Mouse (Mus musculus) mesoderm, embryonic 11.5 days (tissue): ENCODE measurements around the gene Xndc1.
A peak's percentile ranks its signal among the peaks of the same experiment; 100 is the strongest.
"Not testable (repeated sequence)": the region's sequence is repeated elsewhere in the genome, so short reads cannot be mapped to it uniquely, and the experiment has no call there.

Experiments
- DNase-seq: peaks from one replicate; pipeline ENCODE4 v3.0.0-alpha.2; 2012; ENCODE audit warnings: low read depth, low spot score

Gene Xndc1

GRCm38 (mm10) chr7:102065046-102065891, at the start of gene Xndc1, which contains the start of the genes Rnf121 and Xntrpc:
TSS of gene Xndc1 (plus strand) at chr7:102065511.
TSS of gene Rnf121 (minus strand) at chr7:102065469.
TSS of gene Xntrpc (plus strand) at chr7:102065713.
- peak; percentile 91 for DNase-seq

DNA sequence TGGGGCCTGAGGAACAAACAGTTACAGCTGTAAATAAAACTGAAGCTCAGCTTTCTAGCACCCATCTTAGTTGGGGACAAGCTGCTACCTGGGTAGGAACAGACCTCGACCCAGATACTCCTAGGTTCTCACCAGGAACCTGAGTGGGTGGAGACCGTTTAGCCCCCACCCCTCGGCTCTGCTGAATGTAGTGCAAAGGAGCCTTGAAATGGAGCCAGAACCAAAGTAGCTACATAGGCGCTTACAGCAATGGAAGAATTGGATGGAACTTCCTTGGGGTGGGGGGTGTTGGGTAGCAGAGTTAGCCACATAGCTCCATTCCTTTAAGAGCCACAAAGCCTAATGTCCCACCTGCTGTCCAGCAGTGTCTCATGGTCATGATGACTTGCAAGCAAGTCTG, 48.4 kb upstream of the Xndc1 start:
- no peak for DNase-seq

DNA sequence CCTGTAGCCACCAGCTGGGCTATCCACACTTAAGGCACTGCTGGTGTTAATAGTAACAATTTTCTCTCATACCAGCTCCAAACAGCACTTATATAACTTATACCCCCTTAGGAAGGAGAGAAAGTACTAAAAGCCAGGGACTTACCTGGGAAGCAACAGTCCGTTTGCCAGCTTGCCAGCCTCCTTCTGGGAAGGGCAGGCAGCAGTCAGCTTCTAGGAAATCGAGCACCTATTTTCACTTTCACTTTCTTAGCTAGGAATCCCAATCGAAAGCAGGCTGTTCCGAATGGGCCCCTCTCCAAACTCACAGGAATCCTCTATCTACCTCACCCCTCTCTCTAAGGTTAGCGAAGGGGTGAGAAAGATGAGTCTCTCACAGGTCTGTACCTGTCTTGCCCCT, 47.9 kb upstream of the Xndc1 start:
- DNase-seq, result no peak

DNA sequence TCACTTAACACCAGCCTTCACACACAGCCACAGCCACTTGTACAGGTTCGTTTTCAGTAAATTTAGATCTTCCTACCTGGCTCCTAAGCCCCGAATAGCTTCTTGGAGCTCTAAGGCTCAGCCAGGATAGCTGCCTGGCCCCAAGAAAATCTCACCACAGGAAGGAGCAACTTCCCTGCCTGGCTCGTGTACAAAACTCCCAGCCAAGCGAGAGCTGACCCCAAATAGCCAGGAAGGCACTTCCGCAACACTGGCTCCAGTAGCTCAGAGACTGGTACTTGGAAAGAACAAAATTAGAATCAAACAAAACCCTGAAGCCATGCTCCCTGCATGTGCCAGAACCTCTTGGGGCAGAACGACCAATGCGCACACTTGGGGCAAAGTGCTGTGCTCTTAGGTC, 47.3 kb upstream of the Xndc1 start:
- DNase-seq, result no peak

DNA sequence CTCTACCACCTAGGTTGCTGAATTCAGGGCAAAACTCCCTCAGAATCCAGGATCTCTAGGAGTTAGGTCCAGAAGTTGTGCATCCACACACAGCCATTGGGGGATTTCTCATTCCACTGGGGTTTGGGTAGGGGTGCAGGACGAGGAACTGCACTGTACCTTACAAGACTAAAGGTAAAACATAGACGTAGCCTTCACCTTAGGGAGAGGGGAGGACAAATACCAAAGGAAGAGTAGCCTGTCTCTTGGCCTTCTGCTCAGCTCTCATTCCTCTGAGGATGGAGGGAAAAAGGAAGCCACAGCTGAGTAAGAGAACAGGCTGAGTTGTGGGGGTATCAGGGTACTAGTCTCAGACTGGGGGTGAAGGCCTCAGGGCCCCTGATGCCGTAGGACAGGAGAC, 46.7 kb upstream of the Xndc1 start, which contains the start of gene Il18bp:
Gene Il18bp, minus strand, starts transcription at position 101 of the 400 bp plus-strand sequence.
- DNase-seq, result no peak

DNA sequence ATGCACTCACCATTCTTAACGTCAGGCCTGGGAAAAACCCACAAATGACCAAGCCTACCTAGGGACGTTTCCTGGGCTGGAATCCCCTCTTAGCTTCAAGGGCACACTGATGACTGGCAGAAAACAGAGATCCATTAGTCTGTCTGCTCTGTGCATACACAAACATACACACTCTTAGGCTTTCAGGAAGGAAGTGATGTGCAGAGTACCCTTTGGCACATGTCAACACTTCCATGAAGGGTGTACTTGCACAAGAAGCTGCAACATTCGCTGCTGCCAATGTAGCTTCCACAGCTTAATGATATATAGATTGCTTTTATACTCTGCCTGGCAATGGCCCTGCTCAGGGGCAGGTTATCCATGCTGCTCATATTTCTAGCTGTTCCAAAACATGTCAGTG, 45.9 kb upstream of the Xndc1 start:
- no peak for DNase-seq

DNA sequence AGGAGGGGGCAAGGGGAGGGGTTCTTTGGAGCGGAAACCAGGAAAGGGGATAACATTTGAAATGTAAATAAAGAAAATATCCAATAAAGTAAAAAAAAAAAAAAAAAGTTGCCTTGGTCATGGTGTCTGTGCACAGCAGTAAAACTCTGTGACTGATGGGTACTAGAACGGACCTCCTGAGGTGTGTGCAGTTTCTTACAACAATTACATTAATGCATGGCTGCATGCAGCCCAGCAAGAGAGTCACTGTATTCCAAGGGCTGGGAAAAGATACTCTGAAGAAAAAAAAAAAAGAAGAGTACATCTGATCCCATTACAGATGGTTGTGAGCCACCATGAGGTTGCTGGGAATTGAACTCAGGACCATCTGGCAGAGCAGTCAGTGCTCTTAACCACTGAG, 44.4 kb upstream of the Xndc1 start:
- not testable (repeated sequence) for DNase-seq

GRCm38 (mm10) chr7:102023821-102024220, 41.5 kb upstream of the Xndc1 start:
- no peak for DNase-seq

DNA sequence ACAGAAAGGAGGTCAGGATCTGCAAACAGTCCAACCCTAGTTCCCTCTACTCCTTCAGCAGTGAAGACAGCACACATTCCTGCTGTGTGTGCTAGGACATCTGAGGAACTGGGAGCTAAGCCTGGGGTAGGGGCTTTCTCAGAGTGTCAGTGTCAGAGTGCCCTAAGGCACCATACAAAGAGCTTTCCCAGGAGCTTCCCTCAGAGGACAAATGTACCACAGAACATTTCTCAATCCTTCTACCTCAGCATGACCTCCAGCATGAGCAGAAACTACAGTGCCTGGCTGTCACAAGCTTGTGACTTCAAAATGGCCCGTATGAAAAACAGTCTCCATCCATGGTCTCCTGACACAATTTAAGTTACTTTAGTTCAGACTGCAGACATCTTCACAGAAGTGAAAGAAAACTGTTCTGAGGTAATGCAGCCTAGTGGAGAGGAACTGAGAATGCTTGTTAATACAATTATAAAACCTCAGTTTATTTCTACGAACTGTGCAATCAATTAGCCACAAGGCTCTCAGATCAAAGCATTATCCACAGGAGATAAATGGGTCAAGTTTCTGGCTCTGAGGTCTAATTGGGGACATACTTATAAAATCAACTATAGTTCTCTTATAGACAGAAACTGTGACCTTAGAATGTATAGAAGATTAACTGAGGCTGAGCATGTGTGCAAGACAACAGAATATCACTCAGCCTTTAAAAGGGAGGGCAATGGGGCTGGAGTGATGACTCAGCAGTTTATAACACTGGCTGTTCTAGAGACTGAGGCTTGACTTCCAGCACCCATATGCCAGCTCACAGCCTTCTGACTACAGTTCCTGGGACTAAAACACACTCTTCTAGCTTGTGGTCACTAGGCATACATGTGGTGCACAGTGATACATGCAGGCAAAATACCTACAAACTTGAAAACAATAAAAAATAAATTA, 39.9 kb upstream of the Xndc1 start:
- DNase-seq, result no peak

DNA sequence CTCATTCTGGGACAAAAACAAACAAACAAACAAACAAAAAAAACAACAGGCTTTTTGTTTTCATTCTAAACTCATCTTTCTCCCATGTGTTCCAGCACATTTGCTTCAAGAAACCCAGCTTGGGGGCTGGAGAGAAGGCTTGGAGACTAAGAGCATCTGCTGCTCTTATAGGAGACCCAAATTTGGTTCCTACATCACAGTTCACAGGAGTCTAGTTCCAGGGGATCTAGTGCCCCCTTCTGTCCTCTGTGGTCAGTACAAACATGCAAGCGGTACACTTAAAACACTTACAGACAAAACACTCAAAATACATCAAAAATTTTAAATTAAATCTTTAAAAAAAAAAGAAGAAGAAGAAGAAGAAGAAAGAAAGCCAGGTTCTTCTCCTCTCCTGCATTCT, 30.4 kb upstream of the Xndc1 start:
- DNase-seq, result no peak

GRCm38 (mm10) chr7:102035534-102035933, 29.8 kb upstream of the Xndc1 start:
- no peak for DNase-seq

DNA sequence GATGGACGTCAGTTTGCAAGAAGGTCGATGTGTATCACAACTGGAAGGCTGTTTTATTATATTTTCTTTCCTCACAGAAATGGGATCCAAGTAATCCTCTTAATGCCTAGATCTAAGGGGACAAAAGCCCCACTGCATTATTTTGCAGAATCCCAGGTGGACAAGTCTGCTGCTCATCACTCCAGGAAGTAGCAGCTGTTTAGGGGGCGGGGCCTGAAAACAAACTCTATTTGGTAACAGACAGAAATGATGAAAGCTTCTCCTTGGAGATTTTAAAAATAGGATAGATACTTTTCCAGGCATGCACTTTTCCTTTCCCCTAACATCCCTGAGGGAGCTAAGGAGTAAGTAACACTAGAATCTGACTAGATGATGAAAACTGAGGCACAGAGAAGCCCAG, 28.0 kb upstream of the Xndc1 start:
- no peak for DNase-seq

DNA sequence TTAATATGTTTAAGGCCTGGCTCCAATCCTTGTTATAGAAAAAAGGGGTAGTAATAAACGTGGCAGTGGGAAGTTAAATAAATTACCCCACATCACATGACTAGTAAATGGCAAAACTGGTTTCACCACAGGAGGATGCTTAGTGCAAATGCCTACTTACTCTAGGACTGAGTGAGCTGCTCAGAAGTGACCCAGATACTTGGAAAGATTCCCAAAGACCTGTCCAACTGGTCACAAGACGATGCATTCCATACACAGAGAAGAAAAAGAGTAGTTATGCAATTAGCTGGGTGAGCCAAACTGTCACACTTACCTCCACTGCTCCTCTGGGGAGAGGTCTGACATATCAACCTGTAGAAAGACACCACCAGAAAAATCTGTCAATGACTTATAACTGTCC, 23.0 kb upstream of the Xndc1 start:
- no peak for DNase-seq

GRCm38 (mm10) chr7:102048524-102048923, 16.8 kb upstream of the Xndc1 start:
- not testable (repeated sequence) for DNase-seq

DNA sequence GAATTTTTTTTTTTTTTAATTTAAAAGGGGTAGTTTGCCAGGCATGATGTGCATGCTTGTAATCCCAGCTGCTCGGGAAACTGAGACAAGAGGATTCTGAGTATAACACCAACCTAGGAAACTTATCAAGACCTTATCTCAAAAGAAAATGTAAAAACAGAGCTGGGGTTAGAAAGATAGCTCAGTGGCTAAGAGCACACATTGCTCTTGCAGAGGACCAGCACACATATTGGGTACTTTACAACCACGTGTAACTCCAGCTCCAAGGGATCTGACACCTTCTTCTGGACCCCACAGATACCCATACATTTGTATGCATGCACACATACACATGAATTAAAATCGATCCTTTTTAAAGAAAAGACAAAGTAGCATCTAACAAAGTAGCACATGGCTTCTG, 4.0 kb upstream of the Xndc1 start:
- DNase-seq, result no peak

DNA sequence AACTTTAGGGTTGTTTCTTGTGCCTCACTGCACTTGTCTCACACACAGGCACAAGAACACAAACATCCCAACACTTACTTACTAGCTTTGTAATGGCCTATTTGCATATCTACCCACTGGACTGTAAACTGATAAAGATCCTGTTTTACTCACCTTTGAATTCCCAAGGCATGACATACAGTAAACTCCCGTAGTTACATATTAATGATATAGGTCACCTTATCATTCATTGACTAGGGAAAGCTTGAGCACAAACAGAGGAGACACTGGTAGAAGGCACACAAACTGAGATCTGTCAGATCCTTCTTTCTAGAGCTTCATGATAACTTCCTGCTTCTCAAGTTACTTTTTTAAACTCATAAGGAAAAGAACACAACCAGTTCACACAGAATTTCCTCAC, 3.1 kb upstream of the Xndc1 start:
- DNase-seq, result no peak

DNA sequence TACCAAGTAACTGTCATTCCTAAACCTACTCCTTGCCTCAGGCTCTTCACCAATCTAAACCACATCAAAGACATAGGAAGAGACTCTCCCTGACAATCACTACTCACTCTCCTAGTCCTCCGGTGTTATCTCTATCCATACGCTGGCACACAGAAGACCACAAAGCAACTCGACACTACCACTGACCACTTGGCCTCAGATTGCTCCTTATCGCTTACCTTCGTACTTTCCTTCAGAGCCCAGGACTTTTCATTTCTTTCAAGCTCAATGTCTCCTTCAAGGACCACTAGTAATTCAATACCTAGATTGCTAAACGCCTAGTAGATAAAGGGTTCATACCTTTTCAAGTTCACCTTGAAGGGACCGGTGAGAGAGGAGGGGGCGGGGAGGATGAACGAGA, 1.4 kb upstream of the Xndc1 start:
- DNase-seq, result no peak

DNA sequence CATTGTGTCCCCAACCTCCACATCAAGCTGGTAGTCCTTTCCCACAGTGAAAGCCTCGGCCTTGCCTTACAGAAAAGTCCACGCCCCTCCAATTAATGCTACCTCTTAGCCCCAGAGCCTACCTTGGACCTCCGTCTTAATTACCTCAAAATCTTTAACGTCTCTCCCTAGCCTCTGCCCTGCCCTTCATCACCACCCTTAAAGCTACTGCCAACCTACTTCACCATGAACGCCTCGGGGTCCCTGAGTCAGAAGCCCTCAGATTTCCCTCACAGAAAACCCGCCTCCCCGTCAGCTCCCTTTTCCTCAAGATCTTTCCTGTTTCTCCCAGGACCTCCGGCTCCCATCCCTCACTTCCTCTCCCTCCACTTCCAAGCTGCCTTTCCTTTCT, 661 bp upstream of the Xndc1 start:
- no peak for DNase-seq

- DNase-seq, result no peak
These were observed 1.1 kb downstream of the Xndc1 start for GRCm38 (mm10) chr7:102066363-102066762.

DNA sequence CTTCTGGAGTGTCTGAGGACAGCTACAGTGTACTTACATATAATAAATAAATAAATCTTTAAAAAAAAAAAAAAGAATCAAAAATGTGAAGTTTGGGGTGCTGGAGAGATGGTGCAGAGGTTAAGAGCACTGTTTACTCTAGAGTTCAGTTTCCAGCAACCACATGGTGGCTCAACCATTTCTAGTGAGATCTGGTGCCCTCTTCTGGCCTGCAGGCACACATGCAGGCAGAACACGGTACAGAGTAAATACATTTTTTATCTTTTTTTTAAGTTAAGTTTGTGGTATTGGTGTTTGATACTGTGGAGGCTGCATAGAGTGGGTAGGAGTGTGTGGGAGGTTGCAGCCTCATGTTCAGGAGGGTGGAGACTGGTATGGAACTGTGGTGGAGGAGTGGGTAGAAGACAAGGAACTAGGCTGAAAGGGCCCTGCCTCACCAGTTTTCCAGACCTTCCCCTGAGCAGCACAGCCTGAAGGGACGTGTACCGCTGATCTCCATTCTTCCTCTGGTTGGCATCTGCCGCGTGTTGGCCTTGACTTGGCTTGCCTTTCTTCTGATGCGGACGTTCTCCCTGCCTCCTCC, 11.5 kb downstream of the Xndc1 start:
- DNase-seq, result peak; percentile 37

DNA sequence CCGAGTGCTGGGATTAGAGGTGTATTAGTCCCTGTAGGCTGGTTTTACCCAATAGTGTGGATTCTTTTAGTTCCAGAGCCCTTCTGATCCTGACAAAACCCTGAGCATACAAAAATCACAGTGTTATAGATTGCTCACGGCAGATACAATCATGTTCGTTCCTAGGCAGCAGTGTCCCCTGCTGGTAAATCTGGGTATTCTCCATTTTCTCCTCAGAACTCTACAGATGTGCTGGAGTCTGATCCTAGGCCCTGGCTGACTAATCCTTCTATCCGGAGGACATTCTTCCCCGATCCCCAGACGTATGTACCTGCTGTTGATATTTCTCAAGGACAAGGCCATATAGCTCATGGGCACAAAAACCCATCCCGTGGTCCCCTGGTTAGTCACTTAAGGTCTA, 13.2 kb downstream of the Xndc1 start:
- no peak for DNase-seq

DNA sequence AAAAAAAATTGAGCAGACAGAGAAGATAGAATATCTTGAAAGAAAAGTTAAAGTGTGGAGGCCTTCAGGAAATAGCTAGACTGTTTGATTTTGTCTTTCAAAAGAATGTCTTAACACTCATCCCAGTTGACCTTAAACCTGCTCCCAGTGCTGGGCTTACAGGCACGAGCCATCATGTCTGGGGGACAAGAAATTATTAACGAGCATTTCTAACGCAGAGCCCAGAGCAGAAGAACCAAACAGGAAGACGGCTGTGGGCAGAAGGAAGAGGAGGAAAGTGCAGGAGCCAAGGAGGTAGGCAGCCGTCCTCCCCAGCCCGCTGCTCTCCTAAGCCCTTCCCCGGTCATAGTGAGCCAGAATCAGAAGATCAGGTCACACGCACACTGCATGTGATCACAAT, 15.0 kb downstream of the Xndc1 start:
- DNase-seq, result no peak
